Mouse (Mus musculus): ENCODE measurements around the gene Gstp3.
"Not testable (repeated sequence)": the region's sequence is repeated elsewhere in the genome, so short reads cannot be mapped to it uniquely, and the experiment has no call there.

Gstp3 gene

GRCm38 (mm10) chr19:4089128-4089527 is 29.8 kb upstream of the Gstp3 start:
- no peak for DNase-seq

DNA sequence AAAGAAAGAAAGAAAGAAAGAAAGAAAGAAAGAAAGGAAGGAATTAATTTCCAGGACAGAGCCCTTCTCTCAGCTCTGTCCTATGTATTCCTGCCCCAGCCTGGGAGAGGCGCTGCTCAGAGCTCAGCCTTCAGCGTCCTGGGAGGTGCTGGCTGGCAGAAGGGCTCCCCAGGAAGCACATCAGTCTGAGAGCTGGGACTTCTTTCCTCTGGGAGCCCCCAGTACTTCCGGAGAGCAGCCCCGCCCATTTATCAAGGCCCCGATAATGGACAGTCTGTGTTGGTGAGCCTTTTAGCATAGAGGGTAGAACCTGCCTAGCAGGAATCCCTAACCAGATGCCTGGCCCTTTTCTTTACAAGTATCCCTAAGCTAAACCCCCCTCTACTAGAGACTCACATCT is 28.8 kb upstream of the Gstp3 start:
- no peak for DNase-seq

- no peak for DNase-seq
These were observed 27.7 kb upstream of the Gstp3 start for GRCm38 (mm10) chr19:4087090-4087489.

- no peak for DNase-seq
These were observed 26.8 kb upstream of the Gstp3 start for GRCm38 (mm10) chr19:4086156-4086555.

DNA sequence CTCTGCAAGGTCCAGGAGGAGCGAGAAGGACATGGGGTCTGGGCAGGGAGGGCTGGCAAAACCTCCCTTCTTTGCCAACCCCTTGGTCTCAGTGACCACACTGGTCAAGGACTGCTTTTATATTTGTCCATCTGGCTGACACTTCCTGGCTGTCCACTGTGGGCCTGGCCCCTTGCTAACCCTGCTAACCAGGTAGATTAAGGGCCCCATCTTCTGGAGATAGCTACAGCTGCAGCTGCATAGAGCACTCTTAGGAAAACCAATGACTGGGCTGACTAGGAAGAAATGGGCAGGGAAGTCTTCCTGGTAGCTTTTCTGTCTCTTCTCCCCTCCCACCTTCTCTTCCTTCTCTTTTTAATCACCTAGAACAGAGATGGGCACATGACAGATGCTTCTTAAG is 25.6 kb upstream of the Gstp3 start:
- DNase-seq: no peak

GRCm38 (mm10) chr19:4083826-4084225 is 24.5 kb upstream of the Gstp3 start:
- no peak for DNase-seq

GRCm38 (mm10) chr19:4083316-4083715 is 23.9 kb upstream of the Gstp3 start:
- DNase-seq: no peak

DNA sequence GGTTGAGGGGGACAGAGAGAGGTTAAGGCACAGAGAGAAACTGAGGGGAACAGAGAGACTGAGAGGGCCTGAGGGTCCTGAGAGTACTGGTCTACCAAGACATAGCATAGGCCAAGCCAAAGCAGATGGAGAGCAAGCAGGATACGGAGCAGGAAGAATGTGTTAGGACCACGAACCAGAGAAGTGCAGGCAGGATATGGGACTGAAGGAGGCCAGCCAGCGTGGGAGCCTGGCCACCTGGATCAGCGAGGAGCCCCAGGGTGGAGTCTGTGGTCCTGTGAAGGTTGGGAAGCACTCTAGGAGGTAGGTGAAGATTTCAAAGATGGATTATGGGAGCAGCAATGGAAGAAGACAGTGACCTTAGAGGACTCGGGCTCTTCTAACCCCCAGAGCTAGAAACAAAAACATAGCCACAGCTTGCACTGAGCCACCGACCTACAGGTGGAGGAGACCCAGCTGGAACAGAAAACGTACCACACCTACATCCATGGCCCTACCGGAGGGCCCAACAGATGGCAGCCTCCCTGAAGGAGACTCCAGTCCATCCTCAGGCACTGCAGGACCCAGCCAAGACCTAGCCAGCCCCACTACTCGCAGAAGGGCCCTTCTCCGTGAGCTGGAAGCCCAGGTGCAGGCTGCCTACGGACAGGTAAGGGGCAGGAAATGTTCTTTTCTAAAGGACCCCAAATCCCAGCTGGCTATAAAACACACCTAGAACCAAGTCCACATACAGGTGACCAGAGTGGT is 23.0 kb upstream of the Gstp3 start:
- DNase-seq: no peak

GRCm38 (mm10) chr19:4081394-4081793 is 22.0 kb upstream of the Gstp3 start, which contains the start of gene Cabp2:
Gene Cabp2, plus strand, starts transcription at chr19:4081578.
- no peak for DNase-seq

DNA sequence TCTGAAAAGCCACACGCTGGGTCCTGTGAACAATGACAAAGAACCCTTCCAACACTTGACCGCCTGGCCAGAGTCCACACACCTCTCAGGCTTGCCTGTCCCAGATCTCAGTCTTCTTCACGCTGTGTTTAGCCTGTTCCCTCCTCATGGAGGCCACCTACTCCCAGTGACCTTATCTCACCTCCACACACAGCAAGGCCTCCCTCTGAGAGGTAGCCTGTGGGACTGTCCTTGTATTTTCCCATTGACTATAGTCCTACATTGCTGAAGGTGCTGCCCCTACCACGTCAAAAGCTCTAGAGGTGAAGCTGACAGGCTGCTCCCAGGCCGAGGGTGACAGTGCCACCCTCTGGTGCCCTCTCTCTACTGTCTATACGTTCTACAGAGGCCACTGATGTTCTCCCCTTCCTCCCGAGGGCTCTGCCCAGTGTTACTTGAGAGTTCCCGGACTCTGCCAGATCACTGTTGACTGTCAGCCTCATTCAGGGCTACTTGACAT is 21.2 kb upstream of the Gstp3 start:
- DNase-seq: no peak

DNA sequence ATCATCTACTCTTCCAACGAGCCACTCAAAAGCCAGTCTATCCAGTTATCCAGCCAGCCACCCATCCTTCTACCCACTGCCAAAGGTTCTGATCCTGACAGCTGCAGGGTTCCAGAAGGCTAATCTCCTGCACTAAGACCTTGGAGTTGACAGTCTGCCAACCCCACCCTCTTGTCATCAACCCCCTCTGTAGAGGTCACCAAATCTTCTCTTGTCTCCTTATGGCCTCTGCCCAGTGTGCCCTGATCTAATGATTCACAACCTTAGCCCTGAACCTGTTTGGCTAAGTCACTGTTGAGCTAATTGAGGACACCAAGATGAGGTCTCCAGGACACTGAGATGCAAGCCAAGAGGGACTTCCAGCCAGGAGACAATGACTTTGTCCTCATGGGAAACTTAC is 20.2 kb upstream of the Gstp3 start:
- DNase-seq: no peak

GRCm38 (mm10) chr19:4075531-4075930 is 16.2 kb upstream of the Gstp3 start:
- DNase-seq: no peak

- DNase-seq: no peak
These were observed 13.5 kb upstream of the Gstp3 start for GRCm38 (mm10) chr19:4072706-4073424.

GRCm38 (mm10) chr19:4071406-4071805 is 12.0 kb upstream of the Gstp3 start:
- DNase-seq: no peak

GRCm38 (mm10) chr19:4070756-4071155 is 11.4 kb upstream of the Gstp3 start:
- no peak for DNase-seq

DNA sequence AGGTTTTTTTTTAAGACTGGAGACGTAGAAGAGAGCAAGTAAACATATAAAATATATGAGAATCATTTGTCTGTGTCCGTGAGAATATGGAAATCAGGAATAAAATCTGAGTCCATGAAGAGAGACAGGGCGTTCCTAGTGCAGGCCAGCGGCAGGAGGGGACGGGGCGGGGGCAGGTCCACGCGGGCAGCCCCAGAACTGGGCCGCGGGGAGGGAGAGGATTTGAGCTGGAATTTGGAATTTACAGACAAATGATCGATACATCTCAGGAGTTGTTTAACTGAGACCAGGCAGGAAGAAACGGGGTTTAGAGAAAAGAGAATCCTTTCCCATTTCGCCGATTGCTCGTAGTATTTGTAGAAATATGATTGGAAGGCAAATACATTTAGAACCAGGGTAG is 10.9 kb upstream of the Gstp3 start:
- no peak for DNase-seq

DNA sequence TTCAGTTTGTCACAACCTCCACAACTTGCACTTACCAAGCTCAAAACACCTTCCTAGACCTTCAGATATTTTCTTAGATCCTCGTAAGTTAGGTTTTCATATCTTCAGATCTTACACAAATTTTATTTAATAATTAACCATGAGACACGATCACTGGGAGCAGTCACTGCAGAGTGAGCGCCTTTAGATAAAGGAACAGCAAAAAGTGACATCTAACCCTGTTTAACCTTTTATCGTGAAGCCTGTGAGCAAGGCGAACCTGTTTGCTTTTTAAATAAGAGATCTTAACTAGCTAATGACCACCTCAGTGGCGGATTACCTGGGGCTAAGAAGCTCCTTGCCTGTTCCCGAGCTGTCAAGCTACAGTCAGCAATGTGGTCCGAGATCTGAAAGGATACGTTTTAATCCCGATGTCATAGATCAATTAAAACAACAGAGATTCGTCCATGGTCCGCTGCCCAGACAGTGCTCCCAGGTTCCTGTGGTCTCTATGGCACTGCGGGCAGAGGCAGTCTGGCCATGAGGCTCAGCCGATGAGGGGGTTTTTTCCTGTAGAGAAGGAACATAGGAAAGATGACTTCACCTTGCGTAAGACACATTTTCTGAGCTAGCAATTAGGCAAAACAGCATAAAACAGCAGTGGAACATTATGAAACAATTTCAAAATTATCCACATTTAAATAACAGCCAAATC is 9.5 kb upstream of the Gstp3 start:
- no peak for DNase-seq

DNA sequence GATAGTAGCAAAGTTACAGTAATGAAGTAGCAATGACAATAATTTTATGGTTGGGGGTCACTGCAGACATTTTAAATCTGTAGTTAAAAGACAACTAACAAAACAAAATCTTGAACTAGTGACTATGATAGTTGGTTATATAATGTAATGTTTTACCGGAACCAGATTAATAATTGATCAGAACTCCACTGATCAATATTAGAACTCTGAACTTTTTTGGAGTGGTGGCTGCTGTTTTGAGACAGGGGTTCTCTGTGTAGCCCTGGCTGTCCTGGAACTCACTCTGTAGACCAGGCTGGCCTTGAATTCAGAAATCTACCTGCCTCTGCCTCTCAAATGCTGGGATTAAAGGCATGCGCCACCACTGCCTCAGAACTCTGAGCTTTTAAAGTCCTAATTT is 8.9 kb upstream of the Gstp3 start:
- not testable (repeated sequence) for DNase-seq

DNA sequence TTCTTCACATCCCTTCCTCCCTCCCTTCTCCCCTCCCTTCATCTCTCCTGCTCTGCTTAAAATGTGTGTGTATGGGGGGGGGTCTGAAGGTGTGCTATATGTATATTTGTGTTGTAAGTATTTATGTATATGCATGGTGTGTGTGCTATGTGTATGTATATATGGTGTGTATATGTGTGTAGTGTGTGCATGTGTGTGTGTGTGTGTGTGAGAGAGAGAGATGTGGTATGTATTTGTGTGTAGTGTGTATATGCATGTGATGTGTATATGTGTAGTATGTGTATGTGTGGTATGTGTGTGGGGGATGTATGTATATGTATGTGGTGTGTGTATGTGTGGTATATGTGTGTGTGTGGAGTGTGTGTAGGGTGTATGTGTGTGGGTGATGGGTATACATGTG is 7.5 kb upstream of the Gstp3 start:
- DNase-seq: no peak

DNA sequence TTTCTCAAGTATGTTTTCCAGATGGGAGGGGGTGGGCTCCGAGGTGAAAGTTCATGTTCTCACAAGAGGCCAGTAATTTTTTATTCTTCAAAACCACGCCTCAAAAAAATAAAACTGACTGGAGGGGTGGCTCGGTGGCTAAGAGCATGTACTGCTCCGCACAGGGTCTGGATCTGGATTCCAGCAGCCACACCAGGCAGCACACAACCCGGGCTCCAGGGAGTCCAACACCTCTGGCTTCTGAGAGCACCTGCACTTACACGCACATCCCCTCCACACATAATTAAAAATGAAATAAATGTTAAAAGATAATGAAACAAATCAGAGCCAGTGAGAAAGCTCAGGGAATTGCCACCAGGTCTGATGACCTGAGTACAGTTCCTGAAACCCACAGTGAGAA is 6.9 kb upstream of the Gstp3 start:
- no peak for DNase-seq

DNA sequence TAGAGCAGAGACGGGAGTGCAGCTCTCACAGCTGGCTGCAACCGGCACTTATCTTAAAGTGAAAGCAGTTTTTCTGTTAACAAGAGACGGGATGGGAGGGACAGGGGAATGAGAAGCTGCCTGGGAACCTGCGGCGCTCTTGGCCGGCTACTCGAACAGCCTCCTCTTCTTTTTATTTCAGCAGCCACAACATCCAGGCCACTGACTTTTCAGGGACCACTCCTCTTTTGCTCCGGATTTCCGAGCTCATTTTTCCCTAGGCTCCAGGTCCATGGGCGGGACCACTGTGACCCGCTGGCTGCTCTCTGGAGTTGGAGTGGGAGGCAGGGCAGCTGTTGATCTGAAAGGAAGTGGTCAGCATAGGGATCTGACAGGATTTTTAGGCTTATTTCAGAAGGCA is 5.1 kb upstream of the Gstp3 start:
- DNase-seq: not testable (repeated sequence)

- not testable (repeated sequence) for DNase-seq
These were observed 4.0 kb upstream of the Gstp3 start for GRCm38 (mm10) chr19:4063357-4063756.

DNA sequence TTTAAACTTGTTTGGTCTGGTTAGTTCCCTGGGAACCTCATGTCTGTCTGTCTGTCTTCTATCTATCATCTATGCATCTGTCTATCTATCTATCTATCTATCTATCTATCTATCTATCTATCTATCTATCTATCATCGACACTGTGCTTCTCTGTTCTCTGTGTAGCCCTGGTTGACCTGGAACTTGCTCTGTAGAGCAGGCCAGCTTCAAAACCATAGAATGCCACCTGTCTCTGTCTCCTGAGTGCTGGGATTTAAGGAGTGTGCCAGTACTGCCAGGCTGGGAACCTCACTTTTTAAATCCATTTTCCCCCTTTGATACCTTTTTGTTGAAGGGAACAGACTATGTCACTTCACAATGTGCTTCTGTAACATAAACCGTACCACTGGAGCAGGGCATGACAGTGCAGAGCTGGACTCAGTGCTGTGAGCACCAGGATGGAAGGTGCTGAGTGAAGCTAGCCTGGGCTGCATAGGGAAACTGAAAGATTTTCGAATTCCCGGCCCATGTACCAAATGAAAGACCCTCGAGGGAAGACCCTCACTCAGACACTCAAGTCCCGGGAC is 1.6 kb upstream of the Gstp3 start:
- no peak for DNase-seq
